In genomic region chr1:92453751-92454445, GRCm38 (mm10) we compare ENCODE assay signal across 11 mouse cellular contexts. TPM values are rescaled to one million over a fixed set of nuclear protein-coding genes. Genes with fewer than 3 reads are reported as not detected.
DNase-seq lines count a peak whose midpoint lies in the region; ATAC-seq and TF ChIP-seq lines count a peak whose summit lies in the region.
"Had no signal": no experiment of that assay in that cellular context is flagged by ENCODE, and none has a peak within 500 bp of the region (broad histone marks: within the 10 kb centered on the region; RNA-seq: fewer than 3 reads in every experiment).

No protein-coding gene starts in this region.

- H3K9ac ChIP-seq in hindbrain, embryonic 14.5 days: no peak overlapping the region
- H3K9ac ChIP-seq: heart, embryonic 13.5 days; lung, embryonic 15.5 days had no signal

- H3K36me3 ChIP-seq in hindbrain, embryonic 14.5 days (replicated peaks; ENCODE audit: control insufficient read depth, insufficient read depth): peaks cover 91% of the 10 kb centered on the region
- H3K36me3 ChIP-seq in hindbrain, embryonic 10.5 days: peaks cover 98% of the 10 kb centered on the region
- peaks cover 92% of the 10 kb centered on the region for H3K36me3 ChIP-seq in C2C12 (ENCODE audit: control insufficient read depth, insufficient read depth)

- H3K27me3 ChIP-seq in hindbrain, embryonic 14.5 days (ENCODE audit: control insufficient read depth, insufficient read depth, low read length): no peaks in the 10 kb centered on the region
- no peaks in the 10 kb centered on the region for H3K27me3 ChIP-seq in hindbrain, embryonic 10.5 days (ENCODE audit: insufficient read depth, poor library complexity, severe bottlenecking)
- no peaks in the 10 kb centered on the region for H3K27me3 ChIP-seq in C2C12 (ENCODE audit: control insufficient read depth, insufficient read depth, insufficient read length)
- H3K27me3 ChIP-seq: heart, embryonic 13.5 days; lung, embryonic 15.5 days had no signal

- TF ChIP-seq CTCF in C2C12 (IDR thresholded peaks at IDR 0.05; ENCODE audit: control insufficient read depth, insufficient read depth, insufficient read length): no peak

- H3ac ChIP-seq in C2C12 (ENCODE audit: control insufficient read depth, insufficient read length, low read depth): no peak overlapping the region

- intact Hi-C loops in heart, postnatal 14 days (cut with DNase I): loop anchor here (2.0 to 5.0 kb wide), 3 partner anchors 272 to 537 kb away; no protein-coding TSS in a partner anchor

- no peak for ATAC-seq in hindbrain, embryonic 14.5 days (ENCODE audit: low FRiP score)
- peak; percentile 45 to 46; a peak in 2 of 4 replicates for ATAC-seq in hematopoietic stem cell, adult 5-6 weeks (replicated peaks in 1 of 2; ENCODE audit: insufficient read depth in 1 of 2, low FRiP score in 2 of 2, low TSS enrichment in 1 of 2, low read depth in 1 of 2, poor library complexity in 2 of 2, severe bottlenecking in 2 of 2)

- H3K79me2 ChIP-seq in C2C12 (ENCODE audit: control insufficient read depth, insufficient read depth): no peaks in the 10 kb centered on the region

- H3K79me3 ChIP-seq in C2C12 (ENCODE audit: low read depth): no peaks in the 10 kb centered on the region

- H3K4me3 ChIP-seq in hindbrain, embryonic 14.5 days (replicated peaks; ENCODE audit: low read length): no peak overlapping the region
- H3K4me3 ChIP-seq in hindbrain, embryonic 10.5 days: no peak overlapping the region
- H3K4me3 ChIP-seq in C2C12 (ENCODE audit: insufficient read depth, poor library complexity, severe bottlenecking): no peak overlapping the region
- H3K4me3 ChIP-seq: heart, embryonic 13.5 days; lung, embryonic 15.5 days had no signal

- H3K4me2 ChIP-seq in hindbrain, embryonic 14.5 days (replicated peaks): no peak overlapping the region
- H3K4me2 ChIP-seq: heart, embryonic 13.5 days; lung, embryonic 15.5 days had no signal

- DNase-seq in hindbrain, embryonic 14.5 days (ENCODE audit: low spot score): peak; percentile 77
- no peak for DNase-seq in hindbrain, embryonic 10.5 days (ENCODE audit: low spot score)
- peak; percentile 45 for DNase-seq in MEL-GATA-1-ER (ENCODE audit: extremely low read depth, low read depth)
- no peak for DNase-seq in right cerebral cortex, postnatal 36 days (ENCODE audit: low spot score in 2 of 2)
- no peak for DNase-seq in ovary, postnatal 10 days (ENCODE audit: low spot score)
- DNase-seq in heart, postnatal 14 days: no peak
- DNase-seq: cerebellum, adult 18-20 months had no signal

- WGBS in hindbrain, embryonic 14.5 days: 78% methylated on average over 8 of the region's 8 CpGs
- WGBS in hindbrain, embryonic 10.5 days: 80% methylated on average over 8 of the region's 8 CpGs

- no peaks in the 10 kb centered on the region for H3K4me1 ChIP-seq in hindbrain, embryonic 14.5 days (replicated peaks; ENCODE audit: control insufficient read depth, insufficient read depth, low read length)
- no peaks in the 10 kb centered on the region for H3K4me1 ChIP-seq in hindbrain, embryonic 10.5 days (replicated peaks)
- H3K4me1 ChIP-seq: lung, embryonic 15.5 days had no signal

- no peaks in the 10 kb centered on the region for H3K9me3 ChIP-seq in hindbrain, embryonic 14.5 days (ENCODE audit: control insufficient read depth, low read length)
- no peaks in the 10 kb centered on the region for H3K9me3 ChIP-seq in hindbrain, embryonic 10.5 days
- H3K9me3 ChIP-seq: heart, embryonic 13.5 days; lung, embryonic 15.5 days had no signal

- H3K27ac ChIP-seq in hindbrain, embryonic 14.5 days: no peak overlapping the region
- no peak overlapping the region for H3K27ac ChIP-seq in hindbrain, embryonic 10.5 days
- H3K27ac ChIP-seq: heart, embryonic 13.5 days; lung, embryonic 15.5 days had no signal

TF ChIP-seq in C2C12, 6 proteins besides CTCF, POLR2A, EP300 and RAD21:
- TF ChIP-seq MYOG (IDR thresholded peaks at IDR 0.05; ENCODE audit: control insufficient read depth, extremely low read depth, insufficient read length) (no peak), FOSL1 (IDR thresholded peaks at IDR 0.05; ENCODE audit: insufficient read depth, low read length, poor library complexity, severe bottlenecking) (no peak), MYOD1 (IDR thresholded peaks at IDR 0.05; ENCODE audit: control insufficient read depth, insufficient read length, low read depth) (no peak), USF1 (IDR thresholded peaks at IDR 0.05; ENCODE audit: low read depth) (no peak), CEBPB (IDR thresholded peaks at IDR 0.05; ENCODE audit: low read depth) (peak; percentile 63), MAX (IDR thresholded peaks at IDR 0.05) (no peak)

RNA-seq across cellular contexts. Expression of gene Ndufa10, which starts 19.8 kb away (rescaled TPM):
- polyA plus RNA-seq in hindbrain, embryonic 14.5 days (2014; fragmentation: Nextera tagmentation; extraction: Ambion mirVana): 291 and 311 TPM in 2 replicates
- 291 and 296 TPM in 2 replicates for polyA plus RNA-seq in hindbrain, embryonic 10.5 days (2016; fragmentation: Nextera tagmentation; extraction: Ambion mirVana)
- 112 TPM for polyA plus RNA-seq in C2C12 (2012; fragmentation: generic; extraction: Trizol)
- 84.7 and 94.9 TPM in 2 replicates for total RNA-seq in hematopoietic stem cell, adult 5-6 weeks (2017)
- 100 to 1,000 TPM; 882 to 892 TPM for total RNA-seq in heart, postnatal 14 days (2021)

RNA-seq across cellular contexts. Expression of gene Olfr1416, which starts 31.0 kb away (rescaled TPM):
- polyA plus RNA-seq in hindbrain, embryonic 14.5 days (2014; fragmentation: Nextera tagmentation; extraction: Ambion mirVana): not detected in 2 replicates
- not detected in 2 replicates for polyA plus RNA-seq in hindbrain, embryonic 10.5 days (2016; fragmentation: Nextera tagmentation; extraction: Ambion mirVana)
- polyA plus RNA-seq in C2C12 (2012; fragmentation: generic; extraction: Trizol): not detected
- total RNA-seq in hematopoietic stem cell, adult 5-6 weeks (2017): not detected in 2 replicates
- not detected for total RNA-seq in heart, postnatal 14 days (2021)
- polyA plus RNA-seq: heart, embryonic 13.5 days; lung, embryonic 15.5 days had no signal

RNA-seq across cellular contexts. Expression of gene Olfr1415, which starts 42.0 kb away (rescaled TPM):
- polyA plus RNA-seq in hindbrain, embryonic 14.5 days (2014; fragmentation: Nextera tagmentation; extraction: Ambion mirVana): not detected in 2 replicates
- polyA plus RNA-seq in hindbrain, embryonic 10.5 days (2016; fragmentation: Nextera tagmentation; extraction: Ambion mirVana): not detected in 2 replicates
- polyA plus RNA-seq in C2C12 (2012; fragmentation: generic; extraction: Trizol): not detected
- total RNA-seq in hematopoietic stem cell, adult 5-6 weeks (2017): not detected in 2 replicates
- total RNA-seq in heart, postnatal 14 days (2021): not detected
- polyA plus RNA-seq: heart, embryonic 13.5 days; lung, embryonic 15.5 days had no signal

Comparison
In these comparisons a context has a peak if more than half of its experiments do, and no peak if none do; other contexts are left out.
1. DNase-seq: peak in hindbrain, embryonic 14.5 days (single experiment) and MEL-GATA-1-ER (single experiment); none in hindbrain, embryonic 10.5 days (single experiment), right cerebral cortex, postnatal 36 days (0 of 2), ovary, postnatal 10 days (single experiment) and heart, postnatal 14 days (0 of 2).